Mouse (Mus musculus) gastrocnemius, postnatal 4 days (tissue): ENCODE measurements around the gene Hmbs. TPM values are rescaled to one million over a fixed set of nuclear protein-coding genes. Genes with fewer than 3 reads are reported as not detected.
A peak's percentile ranks its signal among the peaks of the same experiment; 100 is the strongest.

Experiments used
- DNase-seq, 2 experiments: peaks; one replicate each; pipeline ENCODE4 v3.0.0; 2021 to 2022; ENCODE audit warnings: low spot score in 2 of 2, mixed read lengths in 2 of 2
- microRNA-seq: library from miRNA; unstranded; fragments of <30 nt; microRNA quantifications from one replicate; pipeline ENCODE4 v1.2.0, GENCODE M21; 2021
- total RNA-seq, 2 experiments: library from RNA; stranded (reverse); gene quantifications; 2 replicates each; pipeline ENCODE4 v1.2.3; 2021

The Hmbs gene
- total RNA-seq, 2 experiments from 2014 or later = 33.7 to 34.0 TPM

GRCm38 (mm10) chr9:44292490-44292889, 51.5 kb downstream of the Hmbs start:
- DNase-seq = no peak

GRCm38 (mm10) chr9:44288959-44289291, 55.1 kb downstream of the Hmbs start:
- DNase-seq = no peak

- DNase-seq = peak in 1 of 2 experiments; percentile 23
These were observed 55.7 kb downstream of the Hmbs start, which contains the start of gene Abcg4 for GRCm38 (mm10) chr9:44288076-44288958. Gene Abcg4 (minus strand): TSS chr9:44288615.

- peak in 1 of 2 experiments; percentile 30 for DNase-seq
These were observed 56.5 kb downstream of the Hmbs start for GRCm38 (mm10) chr9:44287401-44288075.

GRCm38 (mm10) chr9:44287003-44287400, 57.0 kb downstream of the Hmbs start:
- no peak for DNase-seq

Small RNAs within 50 kb of the gene (microRNA-seq; reads per million reads assigned to microRNA genes)
- not detected for gene Gm44335

Other genes with a start within 250 kb of the Hmbs start
- gene Mfrp, start 242.5 kb downstream of the Hmbs start, total RNA-seq = not detected
- 10 to 100 TPM; 12.9 to 15.0 TPM for gene C1qtnf5, start 237.0 kb downstream of the Hmbs start, total RNA-seq
- under 1 TPM in 1 of 2 experiments, not detected in 1; 0.10 TPM for gene Gm49380, start 230.7 kb downstream of the Hmbs start, total RNA-seq
- 10 to 100 TPM; 22.0 to 22.9 TPM for gene Rnf26, start 230.7 kb downstream of the Hmbs start, total RNA-seq
- 100 to 1,000 TPM; 156 to 169 TPM for gene Mcam, start 209.8 kb downstream of the Hmbs start, total RNA-seq
- gene Cbl, start 110.2 kb downstream of the Hmbs start, total RNA-seq = 10 to 100 TPM; 25.4 to 28.7 TPM
- gene Ccdc153, start 103.6 kb downstream of the Hmbs start, total RNA-seq = not detected
- gene Pdzd3, start 92.8 kb downstream of the Hmbs start, total RNA-seq = under 1 TPM; 0.37 to 0.39 TPM
- 10 to 100 TPM; 22.7 to 23.0 TPM for gene Nlrx1, start 75.6 kb downstream of the Hmbs start, total RNA-seq
- gene Abcg4, start 55.6 kb downstream of the Hmbs start, total RNA-seq = 1 to 10 TPM; 1.5 TPM
- gene Hinfp, start 38.6 kb downstream of the Hmbs start, total RNA-seq = 10 to 100 TPM; 11.2 to 13.7 TPM
- gene C2cd2l, start 23.9 kb downstream of the Hmbs start, total RNA-seq = 10 to 100 TPM; 10.5 to 12.8 TPM
- 10 to 100 TPM; 18.4 to 18.8 TPM for gene Dpagt1, start 18.2 kb downstream of the Hmbs start, total RNA-seq
- 10 to 100 TPM; 80.5 to 93.0 TPM for gene H2afx, start 9.5 kb downstream of the Hmbs start, total RNA-seq
- 10 to 100 TPM; 25.4 to 27.9 TPM for gene Vps11, start 17.4 kb upstream of the Hmbs start, total RNA-seq
- gene Hyou1, start 35.3 kb upstream of the Hmbs start, total RNA-seq = 10 to 100 TPM; 49.2 to 51.3 TPM
- gene Slc37a4, start 52.6 kb upstream of the Hmbs start, total RNA-seq = 10 to 100 TPM; 58.2 to 68.3 TPM
- gene Rps25, start 62.9 kb upstream of the Hmbs start, total RNA-seq = 1,000 to 10,000 TPM; 1,491 to 1,513 TPM
- 10 to 100 TPM; 43.2 to 43.5 TPM for gene Trappc4, start 63.4 kb upstream of the Hmbs start, total RNA-seq
- gene Ccdc84, start 74.3 kb upstream of the Hmbs start, total RNA-seq = 10 to 100 TPM in 1 of 2 experiments, 1 to 10 TPM in 1; 10.0 to 17.3 TPM
- not detected for gene Foxr1, start 96.9 kb upstream of the Hmbs start, total RNA-seq
- under 1 TPM; 0.69 to 0.91 TPM for gene Upk2, start 110.7 kb upstream of the Hmbs start, total RNA-seq
- 100 to 1,000 TPM; 126 to 131 TPM for gene Bcl9l, start 138.6 kb upstream of the Hmbs start, total RNA-seq
- under 1 TPM; 0.10 TPM for gene Cxcr5, start 217.6 kb upstream of the Hmbs start, total RNA-seq